Mouse (Mus musculus) liver, embryonic 13.5 days (tissue): Measurements from ENCODE around the gene Sppl2b. TPM values are rescaled to one million over a fixed set of nuclear protein-coding genes. Genes with fewer than 3 reads are reported as not detected.

Source experiments
- ATAC-seq: fragments of 200-750 bp; cut with Nextera tagmentation; 2 replicates; pipeline ENCODE4 v1.8.0; 2017; ENCODE audit warnings: low read depth, mild to moderate bottlenecking, moderate number of reproducible peaks, moderate library complexity
- DNase-seq: peaks from one replicate; pipeline ENCODE4 v3.0.0; 2022
- H3K27ac ChIP-seq: fragments of 300-500 bp; sonication (generic); 2 replicates; pipeline ENCODE4 v1.5.1; 2015; ENCODE audit warnings: moderate library complexity, mild to moderate bottlenecking, inconsistent platforms
- H3K27me3 ChIP-seq: fragments of 300-500 bp; sonication (generic); 2 replicates; pipeline ENCODE4 v1.6.1; 2015; ENCODE audit warnings: mild to moderate bottlenecking, inconsistent platforms
- H3K36me3 ChIP-seq: fragments of 300-500 bp; sonication (generic); 2 replicates; pipeline ENCODE4 v1.6.1; 2015; ENCODE audit warnings: mild to moderate bottlenecking, inconsistent platforms
- H3K4me1 ChIP-seq: fragments of 300-500 bp; sonication (generic); replicated peaks from 2 replicates; pipeline ENCODE4 v1.6.1; 2015; ENCODE audit warnings: inconsistent platforms
- H3K4me2 ChIP-seq: fragments of 300-500 bp; sonication (generic); 2 replicates; pipeline ENCODE4 v1.6.1; 2015; ENCODE audit warnings: inconsistent platforms, mild to moderate bottlenecking, moderate library complexity
- H3K4me3 ChIP-seq: fragments of 300-500 bp; sonication (generic); replicated peaks from 2 replicates; pipeline ENCODE4 v1.5.1; 2015; ENCODE audit warnings: mild to moderate bottlenecking, inconsistent platforms
- H3K9ac ChIP-seq: fragments of 300-500 bp; sonication (generic); 2 replicates; pipeline ENCODE4 v1.6.1; 2015; ENCODE audit warnings: mild to moderate bottlenecking, inconsistent platforms
- H3K9me3 ChIP-seq: fragments of 300-500 bp; sonication (generic); replicated peaks from 2 replicates; pipeline ENCODE4 v1.6.1; 2016; ENCODE audit warnings: inconsistent platforms
- WGBS: fragments of 180-500 bp; shearing (Covaris S2); methylation state at CpG from one replicate; pipeline ENCODE4 v1.1.7; 2015; ENCODE audit not compliant: insufficient replicate concordance; 5-methylcytosine and 5-hydroxymethylcytosine counted together
- polyA plus RNA-seq: library from polyadenylated mRNA; unstranded; fragments of >200 nt; fragmentation: Nextera tagmentation; extraction: Ambion mirVana; gene quantifications from 2 replicates; pipeline ENCODE4 v1.2.1, GENCODE M21; 2015

The Sppl2b gene
- 56.8 and 58.9 TPM in 2 replicates for polyA plus RNA-seq

DNA sequence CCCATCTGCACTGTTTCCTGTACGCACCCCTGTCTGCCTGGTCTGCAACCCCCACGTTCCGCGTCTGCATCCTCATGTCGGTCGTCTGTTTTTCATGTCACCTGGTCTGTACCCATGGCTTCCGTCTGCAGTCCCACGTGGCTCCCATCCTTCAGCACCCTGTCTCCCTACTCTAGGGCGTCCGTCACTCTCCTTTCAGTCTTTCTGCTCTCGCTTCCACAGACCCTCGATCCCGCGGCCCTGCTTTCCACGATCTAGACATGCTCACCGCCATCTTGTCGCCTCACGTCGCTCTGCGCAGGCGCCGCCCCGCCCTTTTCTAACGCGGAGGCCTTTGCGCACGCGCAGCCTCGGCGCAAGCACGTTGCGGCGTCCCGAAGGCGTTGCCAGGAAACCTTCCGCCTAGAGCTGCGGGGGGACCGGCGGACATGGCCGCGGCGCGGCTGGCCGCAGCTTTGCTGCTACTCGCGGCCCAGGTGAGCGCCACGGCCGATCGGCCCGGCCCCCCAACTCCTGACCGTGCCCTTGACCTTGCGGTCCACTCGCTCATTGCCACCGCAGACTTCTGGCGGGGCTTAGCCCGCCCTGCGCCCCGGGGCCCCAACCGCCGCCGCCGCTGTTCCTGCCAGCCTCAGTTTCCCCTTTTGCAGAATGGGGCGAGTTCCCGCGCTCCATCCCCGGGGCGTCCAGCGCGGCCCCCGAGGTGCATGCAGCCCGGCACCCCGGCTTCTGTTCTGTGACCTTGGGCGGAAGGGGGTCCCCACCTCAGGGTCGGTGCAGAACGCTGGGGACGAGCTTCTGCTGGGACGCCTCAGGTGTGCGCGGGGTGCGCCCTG is at the start of gene Sppl2b, which contains the start of gene Lsm7:
Gene Sppl2b, plus strand, starts transcription at position 363 of the 836 bp plus-strand sequence.
Gene Lsm7, minus strand, starts transcription at position 297 of the 836 bp plus-strand sequence.
- no peaks in the 10 kb centered on the region for H3K9me3 ChIP-seq
- no peaks in the 10 kb centered on the region for H3K27me3 ChIP-seq
- H3K36me3 ChIP-seq = peaks cover 41% of the 10 kb centered on the region
- H3K4me1 ChIP-seq = peaks cover 82% of the 10 kb centered on the region
- peak within 1 kb of the TSS; percentile 96 for H3K4me2 ChIP-seq
- H3K27ac ChIP-seq = peak within 1 kb of the TSS; percentile 100
- DNase-seq (peak; percentile 97), ATAC-seq (peak; percentile 15)
- under 1% methylated on average over 81 of the region's 81 CpGs for WGBS
- H3K4me3 ChIP-seq = peak within 1 kb of the TSS; percentile 99
- H3K9ac ChIP-seq = peak within 1 kb of the TSS; percentile 100

- no peak overlapping the region for H3K4me3 ChIP-seq
Measured at GRCm38 (mm10) chr10:80805322-80805721, 49.8 kb upstream of the Sppl2b start.

GRCm38 (mm10) chr10:80805925-80806324 is 49.1 kb upstream of the Sppl2b start:
- WGBS = 15% methylated on average over 3 of the region's 3 CpGs
- DNase-seq (peak; percentile 72), ATAC-seq (peak; percentile 66)
- Histone ChIP-seq H3K36me3 (peaks cover 47% of the 10 kb centered on the region), H3K4me1 (peaks cover 66% of the 10 kb centered on the region), H3K4me3 (no peak overlapping the region), H3K9me3 (no peaks in the 10 kb centered on the region), H3K9ac (no peak overlapping the region), H3K4me2 (peak overlapping the region; percentile 82; the same call in 1 of the 2 replicates), H3K27me3 (peaks cover 49% of the 10 kb centered on the region), H3K27ac (no peak overlapping the region; the same call in 1 of the 2 replicates)

More at GRCm38 (mm10) chr10:80805322-80805721, 49.8 kb upstream of the Sppl2b start:
- no peaks in the 10 kb centered on the region for H3K9me3 ChIP-seq
- H3K27me3 ChIP-seq = peaks cover 43% of the 10 kb centered on the region
- 75% methylated on average over 5 of the region's 5 CpGs for WGBS
- ATAC-seq = no peak
- peaks cover 70% of the 10 kb centered on the region for H3K4me1 ChIP-seq
- DNase-seq = no peak
- 0 out of 2 replicates have a peak overlapping the region, but pooled peaks have one; percentile 10 for H3K27ac ChIP-seq
- no peak overlapping the region for H3K9ac ChIP-seq
- H3K4me2 ChIP-seq = no peak overlapping the region
- peaks cover 52% of the 10 kb centered on the region for H3K36me3 ChIP-seq

DNA sequence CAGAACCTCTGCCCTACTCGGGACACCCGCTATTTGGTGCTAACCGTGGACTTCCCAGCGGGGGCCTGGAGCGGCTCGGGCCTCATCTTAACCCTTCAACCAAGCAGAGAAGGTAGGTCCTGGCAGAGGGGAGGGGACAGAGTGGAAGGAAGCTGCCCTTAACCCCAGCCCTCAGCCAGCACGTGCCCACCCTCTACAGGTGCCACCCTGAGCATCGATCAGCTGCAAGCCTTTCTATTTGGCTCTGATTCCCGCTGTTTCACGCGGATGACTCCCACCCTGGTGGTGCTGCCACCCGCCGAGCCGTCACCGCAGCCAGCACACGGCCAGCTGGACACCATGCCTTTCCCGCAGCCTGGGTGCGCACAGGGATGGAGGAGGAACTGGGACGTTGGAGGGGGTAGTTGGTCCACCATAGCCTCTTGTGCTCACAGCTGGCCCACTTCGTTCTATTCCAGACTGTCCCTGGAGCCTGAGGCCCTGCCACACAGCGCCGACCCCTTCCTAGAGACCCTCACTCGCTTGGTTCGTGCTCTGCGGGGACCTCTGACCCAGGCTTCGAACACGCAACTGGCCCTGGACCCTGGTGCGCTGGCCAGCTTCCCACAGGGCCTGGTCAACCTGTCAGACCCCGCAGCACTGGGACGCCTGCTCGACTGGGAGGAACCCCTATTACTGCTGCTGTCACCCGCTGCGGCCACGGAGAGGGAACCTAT is 48.6 kb upstream of the Sppl2b start:
- H3K4me1 ChIP-seq = peaks cover 60% of the 10 kb centered on the region
- H3K27ac ChIP-seq = peak overlapping the region; percentile 39
- peaks cover 41% of the 10 kb centered on the region for H3K36me3 ChIP-seq
- no peaks in the 10 kb centered on the region for H3K9me3 ChIP-seq
- WGBS = 60% methylated on average over 34 of the region's 34 CpGs
- ATAC-seq (peak; percentile 9; the same call in 1 of the 2 replicates), DNase-seq (no peak)
- peak overlapping the region; percentile 60 for H3K4me3 ChIP-seq
- peaks cover 54% of the 10 kb centered on the region for H3K27me3 ChIP-seq
- H3K4me2 ChIP-seq = peak overlapping the region; percentile 82
- peak overlapping the region; percentile 67 for H3K9ac ChIP-seq

DNA sequence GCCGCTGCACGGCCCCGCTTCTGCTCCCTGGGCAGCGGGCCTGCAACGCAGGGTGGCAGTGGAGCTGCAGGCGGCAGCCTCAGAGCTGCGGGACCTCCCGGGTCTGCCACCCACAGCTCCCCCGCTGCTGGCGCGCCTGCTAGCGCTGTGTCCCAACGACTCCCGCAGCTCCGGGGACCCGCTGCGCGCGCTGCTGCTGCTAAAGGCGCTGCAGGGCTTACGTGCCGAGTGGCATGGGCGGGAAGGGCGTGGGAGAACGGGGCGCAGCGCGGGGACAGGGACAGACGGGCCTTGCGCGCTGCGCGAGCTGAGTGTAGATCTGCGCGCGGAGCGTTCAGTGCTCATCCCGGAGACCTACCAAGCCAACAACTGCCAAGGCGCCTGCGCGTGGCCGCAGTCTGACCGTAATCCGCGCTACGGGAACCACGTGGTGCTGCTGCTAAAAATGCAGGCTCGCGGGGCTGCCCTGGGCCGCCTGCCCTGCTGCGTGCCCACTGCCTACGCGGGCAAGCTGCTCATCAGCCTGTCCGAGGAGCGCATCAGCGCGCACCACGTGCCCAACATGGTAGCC is 47.9 kb upstream of the Sppl2b start:
- Histone ChIP-seq H3K27ac (peak overlapping the region; percentile 39), H3K27me3 (peaks cover 61% of the 10 kb centered on the region), H3K9ac (peak overlapping the region; percentile 67), H3K4me1 (peaks cover 59% of the 10 kb centered on the region), H3K4me2 (peak overlapping the region; percentile 82), H3K36me3 (peaks cover 35% of the 10 kb centered on the region), H3K9me3 (no peaks in the 10 kb centered on the region), H3K4me3 (peak overlapping the region; percentile 60)
- DNase-seq = peak; percentile 46
- under 1% methylated on average over 58 of the region's 58 CpGs for WGBS
- peak; percentile 28; the same call in 1 of the 2 replicates for ATAC-seq

- Histone ChIP-seq H3K4me3 (peak overlapping the region; percentile 16), H3K27me3 (peaks cover 70% of the 10 kb centered on the region), H3K4me2 (peak overlapping the region; percentile 82), H3K9me3 (no peaks in the 10 kb centered on the region), H3K4me1 (peaks cover 59% of the 10 kb centered on the region), H3K9ac (peak overlapping the region; percentile 67; the same call in 1 of the 2 replicates), H3K27ac (no peak overlapping the region), H3K36me3 (peaks cover 23% of the 10 kb centered on the region)
- DNase-seq = no peak
- 20% methylated on average over 40 of the region's 40 CpGs for WGBS
- no peak for ATAC-seq
Measured at GRCm38 (mm10) chr10:80808099-80808984, 46.7 kb upstream of the Sppl2b start.

DNA sequence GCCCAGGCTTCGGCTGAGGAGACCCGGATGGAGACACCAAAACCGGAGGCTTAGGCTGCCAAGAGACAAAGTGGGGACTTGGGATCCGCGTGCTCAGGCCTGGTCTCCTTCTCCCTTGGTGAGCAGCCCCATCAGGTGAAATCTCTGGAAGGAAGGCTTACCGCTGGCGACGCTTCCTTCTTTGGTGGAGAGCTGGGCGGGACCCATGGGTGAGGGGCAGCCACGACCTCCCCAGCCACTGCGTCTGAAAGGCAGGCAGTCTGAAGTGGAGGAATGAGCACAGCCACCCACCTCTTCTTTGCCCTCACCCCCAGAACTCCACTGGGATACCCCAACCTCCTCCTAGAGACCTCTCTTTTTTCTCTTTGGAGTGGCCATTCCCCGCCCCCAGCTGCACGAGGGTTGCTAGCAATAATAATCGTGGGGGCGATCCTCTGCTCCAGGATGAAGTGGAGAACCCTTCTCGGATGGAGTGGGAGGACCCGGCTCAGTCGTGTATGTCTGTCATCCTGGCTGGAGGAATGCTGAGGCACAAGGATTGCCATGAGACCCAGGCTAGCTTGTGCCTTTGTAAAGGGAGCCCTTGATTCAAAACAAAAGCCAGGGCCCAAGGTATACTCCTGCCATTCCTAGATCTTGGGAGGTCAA is 46.0 kb upstream of the Sppl2b start:
- H3K4me2 ChIP-seq = peak overlapping the region; percentile 82
- H3K9me3 ChIP-seq = no peaks in the 10 kb centered on the region
- peaks cover 73% of the 10 kb centered on the region for H3K27me3 ChIP-seq
- no peak overlapping the region for H3K9ac ChIP-seq
- no peak for DNase-seq
- H3K36me3 ChIP-seq = peaks cover 15% of the 10 kb centered on the region
- H3K4me1 ChIP-seq = peaks cover 59% of the 10 kb centered on the region
- ATAC-seq = no peak
- no peak overlapping the region for H3K27ac ChIP-seq
- peak overlapping the region; percentile 16 for H3K4me3 ChIP-seq
- WGBS = 8% methylated on average over 18 of the region's 18 CpGs

DNA sequence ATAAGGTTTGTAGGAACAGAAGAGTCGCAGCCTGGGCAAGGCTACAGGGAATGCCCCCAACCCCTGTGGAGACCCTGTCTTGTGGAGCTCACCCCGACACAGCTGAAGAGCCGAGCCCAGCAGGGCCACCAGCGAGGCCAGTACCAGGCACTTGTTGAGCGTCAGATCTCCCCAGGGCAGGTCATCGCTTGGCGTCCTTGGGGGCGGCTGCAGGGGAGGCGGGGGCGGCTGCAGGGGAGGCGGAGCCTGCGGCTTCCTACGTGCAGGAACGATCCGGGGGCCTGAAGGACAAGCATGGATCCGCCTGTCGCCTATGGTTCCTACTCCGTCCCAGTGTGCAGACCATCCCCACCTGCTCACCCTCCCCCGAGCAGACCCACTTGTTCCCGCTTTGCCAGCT is 45.0 kb upstream of the Sppl2b start:
- Histone ChIP-seq H3K4me2 (peak overlapping the region; percentile 36), H3K4me1 (peaks cover 51% of the 10 kb centered on the region), H3K9ac (peak overlapping the region; percentile 28; the same call in 1 of the 2 replicates), H3K27me3 (peaks cover 73% of the 10 kb centered on the region), H3K36me3 (peaks cover 6% of the 10 kb centered on the region), H3K27ac (no peak overlapping the region), H3K9me3 (no peaks in the 10 kb centered on the region), H3K4me3 (no peak overlapping the region)
- 6% methylated on average over 20 of the region's 20 CpGs for WGBS
- ATAC-seq (no peak), DNase-seq (no peak)

DNA sequence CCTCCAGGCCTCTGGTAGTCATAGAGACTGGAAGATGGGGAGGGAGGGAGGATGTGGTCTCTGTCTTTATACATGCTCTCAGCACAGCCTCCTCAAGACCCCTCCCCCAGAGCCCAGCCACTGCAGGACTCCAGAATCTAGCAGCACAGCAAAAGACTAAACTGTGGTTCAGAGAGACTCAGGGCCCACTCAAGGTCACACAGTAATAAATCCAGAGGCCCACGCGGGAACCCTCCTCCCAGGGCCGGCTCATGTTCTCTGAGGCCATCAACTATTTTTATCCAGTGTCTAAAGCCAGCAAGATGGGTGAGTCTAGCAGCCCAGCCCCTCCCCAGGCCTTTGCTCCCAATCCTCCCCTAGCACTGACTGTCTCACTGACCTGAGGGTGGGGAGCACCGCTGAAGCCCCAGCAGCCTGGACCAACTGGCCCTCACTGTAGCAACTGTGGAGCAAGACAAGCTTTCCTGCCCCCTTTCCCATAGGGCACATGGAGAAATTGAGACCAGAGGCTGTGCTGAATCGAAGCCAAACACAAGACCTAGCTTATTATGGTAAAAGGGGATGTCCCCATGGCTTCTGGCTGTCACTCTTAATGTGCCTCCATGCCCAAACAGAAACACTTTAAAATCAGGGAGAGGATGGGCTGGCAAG is 42.6 kb upstream of the Sppl2b start:
- Histone ChIP-seq H3K27me3 (peaks cover 59% of the 10 kb centered on the region), H3K4me2 (no peak overlapping the region), H3K9me3 (no peaks in the 10 kb centered on the region), H3K9ac (no peak overlapping the region), H3K4me3 (no peak overlapping the region), H3K4me1 (peaks cover 27% of the 10 kb centered on the region), H3K36me3 (no peaks in the 10 kb centered on the region), H3K27ac (no peak overlapping the region)
- DNase-seq (no peak), ATAC-seq (no peak)
- 54% methylated on average over 5 of the region's 5 CpGs for WGBS
